ENCODE assay signal across 10 mouse cellular contexts in genomic region chr3:39944581-39944980, GRCm38 (mm10).
DNase-seq lines count a peak whose midpoint lies in the region; ATAC-seq and TF ChIP-seq lines count a peak whose summit lies in the region.
"Had no signal": no experiment of that assay in that cellular context is flagged by ENCODE, and none has a peak within 500 bp of the region (broad histone marks: within the 10 kb centered on the region; RNA-seq: fewer than 3 reads in every experiment).

No protein-coding gene starts in this region.

- no peak overlapping the region for H3K4me2 ChIP-seq in stomach, embryonic 16.5 days (ENCODE audit: low read depth, low read length)
- H3K4me2 ChIP-seq in stomach, postnatal 0 days (replicated peaks; ENCODE audit: low read depth): no peak overlapping the region
- no peak overlapping the region for H3K4me2 ChIP-seq in heart, embryonic 14.5 days (ENCODE audit: low read length)
- H3K4me2 ChIP-seq in hindbrain, embryonic 11.5 days (replicated peaks; ENCODE audit: low read depth, low read length): no peak overlapping the region
- H3K4me2 ChIP-seq in forebrain, embryonic 12.5 days: no peak overlapping the region

- H3K27ac ChIP-seq in stomach, embryonic 16.5 days (ENCODE audit: low read length): no peak overlapping the region
- H3K27ac ChIP-seq in stomach, postnatal 0 days (replicated peaks): no peak overlapping the region
- H3K27ac ChIP-seq in heart, embryonic 14.5 days (replicated peaks in 1 of 2; ENCODE audit: control insufficient read depth in 1 of 2, insufficient read depth in 1 of 2, low read depth in 2 of 2, low read length in 2 of 2): no peak overlapping the region
- no peak overlapping the region for H3K27ac ChIP-seq in hindbrain, embryonic 11.5 days (ENCODE audit: low read depth, low read length)
- no peak overlapping the region for H3K27ac ChIP-seq in forebrain, embryonic 12.5 days
- H3K27ac ChIP-seq: macrophage had no signal

- no peaks in the 10 kb centered on the region for H3K27me3 ChIP-seq in stomach, embryonic 16.5 days (ENCODE audit: control insufficient read depth, insufficient read depth, low read length)
- no peaks in the 10 kb centered on the region for H3K27me3 ChIP-seq in stomach, postnatal 0 days (ENCODE audit: control insufficient read depth, insufficient read depth, low read length)
- no peaks in the 10 kb centered on the region for H3K27me3 ChIP-seq in heart, embryonic 14.5 days (ENCODE audit: control insufficient read depth, insufficient read depth, low read length)
- no peaks in the 10 kb centered on the region for H3K27me3 ChIP-seq in hindbrain, embryonic 11.5 days (ENCODE audit: control insufficient read depth, insufficient read depth, low read length)
- no peaks in the 10 kb centered on the region for H3K27me3 ChIP-seq in forebrain, embryonic 12.5 days

- no peak for TF ChIP-seq CTCF in stomach, postnatal 0 days (IDR thresholded peaks at IDR 0.05; ENCODE audit: low read depth)

- WGBS in stomach, embryonic 16.5 days: 65% methylated on average over 3 of the region's 3 CpGs
- 58% methylated on average over 3 of the region's 3 CpGs for WGBS in stomach, postnatal 0 days
- WGBS in heart, embryonic 14.5 days: 71% methylated on average over 3 of the region's 3 CpGs
- 88% methylated on average over 3 of the region's 3 CpGs for WGBS in hindbrain, embryonic 11.5 days
- 89% methylated on average over 3 of the region's 3 CpGs for WGBS in forebrain, embryonic 12.5 days

- no peaks in the 10 kb centered on the region for H3K36me3 ChIP-seq in stomach, embryonic 16.5 days (ENCODE audit: control insufficient read depth, insufficient read depth, low read length)
- H3K36me3 ChIP-seq in stomach, postnatal 0 days (ENCODE audit: control insufficient read depth, insufficient read depth, low read length): no peaks in the 10 kb centered on the region
- H3K36me3 ChIP-seq in heart, embryonic 14.5 days (ENCODE audit: control insufficient read depth, insufficient read depth, low read length): no peaks in the 10 kb centered on the region
- no peaks in the 10 kb centered on the region for H3K36me3 ChIP-seq in hindbrain, embryonic 11.5 days (ENCODE audit: control insufficient read depth, insufficient read depth, low read length)
- H3K36me3 ChIP-seq in forebrain, embryonic 12.5 days (replicated peaks): no peaks in the 10 kb centered on the region

- TF ChIP-seq EP300 in stomach, postnatal 0 days (optimal IDR thresholded peaks at IDR 0.05): no peak

- no peak overlapping the region for H3K9ac ChIP-seq in stomach, embryonic 16.5 days (ENCODE audit: low read length)
- H3K9ac ChIP-seq in stomach, postnatal 0 days (ENCODE audit: low read length): no peak overlapping the region
- no peak overlapping the region for H3K9ac ChIP-seq in heart, embryonic 14.5 days (ENCODE audit: low read length)
- no peak overlapping the region for H3K9ac ChIP-seq in hindbrain, embryonic 11.5 days (ENCODE audit: low read depth, low read length)
- no peak overlapping the region for H3K9ac ChIP-seq in forebrain, embryonic 12.5 days

- H3K9me3 ChIP-seq in stomach, embryonic 16.5 days (replicated peaks; ENCODE audit: control insufficient read depth, low read length): no peaks in the 10 kb centered on the region
- H3K9me3 ChIP-seq in stomach, postnatal 0 days (ENCODE audit: control insufficient read depth, low read length): no peaks in the 10 kb centered on the region
- no peaks in the 10 kb centered on the region for H3K9me3 ChIP-seq in heart, embryonic 14.5 days (ENCODE audit: control insufficient read depth, low read length)
- no peaks in the 10 kb centered on the region for H3K9me3 ChIP-seq in hindbrain, embryonic 11.5 days (ENCODE audit: control insufficient read depth, low read length)
- no peaks in the 10 kb centered on the region for H3K9me3 ChIP-seq in forebrain, embryonic 12.5 days

- no peak for DNase-seq in stomach, postnatal 0 days (ENCODE audit: low spot score)
- DNase-seq in kidney, postnatal 4 days: peak; percentile 79 to 82
- peak; percentile 58 to 65 for DNase-seq in urinary bladder, postnatal 4 days (ENCODE audit: low spot score in 2 of 2)
- DNase-seq in hindbrain, embryonic 11.5 days (ENCODE audit: low spot score): no peak
- no peak for DNase-seq in thymus, postnatal 14 days

- H3K4me3 ChIP-seq in stomach, embryonic 16.5 days (replicated peaks; ENCODE audit: low read length): no peak overlapping the region
- H3K4me3 ChIP-seq in stomach, postnatal 0 days (ENCODE audit: low read depth, low read length): no peak overlapping the region
- H3K4me3 ChIP-seq in heart, embryonic 14.5 days (ENCODE audit: control insufficient read depth in 1 of 2, insufficient read depth in 1 of 2, low read depth in 1 of 2, low read length in 2 of 2): no peak overlapping the region
- H3K4me3 ChIP-seq in hindbrain, embryonic 11.5 days (ENCODE audit: low read depth, low read length): no peak overlapping the region
- H3K4me3 ChIP-seq in forebrain, embryonic 12.5 days (replicated peaks): no peak overlapping the region
- H3K4me3 ChIP-seq: myocyte had no signal

- peak; percentile 60; the same call in 1 of the 2 replicates for ATAC-seq in stomach, embryonic 16.5 days (ENCODE audit: insufficient read depth, low FRiP score)
- no peak for ATAC-seq in stomach, postnatal 0 days (ENCODE audit: low FRiP score, low TSS enrichment)
- ATAC-seq in heart, embryonic 14.5 days (ENCODE audit: insufficient number of reproducible peaks, insufficient read depth, low FRiP score, low read depth): peak; percentile 35; the same call in 1 of the 2 replicates
- no peak for ATAC-seq in hindbrain, embryonic 11.5 days (ENCODE audit: low FRiP score)
- no peak for ATAC-seq in forebrain, embryonic 12.5 days (ENCODE audit: low FRiP score)

- no peaks in the 10 kb centered on the region for H3K4me1 ChIP-seq in stomach, embryonic 16.5 days (ENCODE audit: control insufficient read depth, insufficient read depth, low read length)
- no peaks in the 10 kb centered on the region for H3K4me1 ChIP-seq in stomach, postnatal 0 days (replicated peaks; ENCODE audit: control insufficient read depth, insufficient read depth)
- no peaks in the 10 kb centered on the region for H3K4me1 ChIP-seq in heart, embryonic 14.5 days (ENCODE audit: control insufficient read depth in 2 of 2, insufficient read depth in 2 of 2, low read length in 2 of 2)
- no peaks in the 10 kb centered on the region for H3K4me1 ChIP-seq in hindbrain, embryonic 11.5 days (replicated peaks; ENCODE audit: control insufficient read depth, insufficient read depth, low read length)
- H3K4me1 ChIP-seq in forebrain, embryonic 12.5 days: no peaks in the 10 kb centered on the region

Comparison
In these comparisons a context has a peak if more than half of its experiments do, and no peak if none do; other contexts are left out.
1. ATAC-seq: peak in stomach, embryonic 16.5 days (single experiment) and heart, embryonic 14.5 days (single experiment); none in stomach, postnatal 0 days (single experiment), hindbrain, embryonic 11.5 days (single experiment) and forebrain, embryonic 12.5 days (single experiment).
2. DNase-seq: peak in kidney, postnatal 4 days (2 of 2) and urinary bladder, postnatal 4 days (2 of 2); none in stomach, postnatal 0 days (single experiment), hindbrain, embryonic 11.5 days (single experiment) and thymus, postnatal 14 days (single experiment).